10 mouse cellular contexts compared by ENCODE assay signal in genomic region chr4:62479593-62479936, GRCm38 (mm10). TPM values are rescaled to one million over a fixed set of nuclear protein-coding genes. Genes with fewer than 3 reads are reported as not detected.
DNase-seq lines count a peak whose midpoint lies in the region; ATAC-seq and TF ChIP-seq lines count a peak whose summit lies in the region.
"Not testable (repeated sequence)": the region's sequence is repeated elsewhere in the genome, so short reads cannot be mapped to it uniquely, and the experiment has no call there.
"Had no signal": no experiment of that assay in that cellular context is flagged by ENCODE, and none has a peak within 500 bp of the region (broad histone marks: within the 10 kb centered on the region; RNA-seq: fewer than 3 reads in every experiment).

No protein-coding gene starts in this region.

- intact Hi-C loops in gastrocnemius, adult 2 months (cut with DNase I), result not testable (repeated sequence)

- peak; percentile 34; the same call in 1 of the 2 replicates for TF ChIP-seq CTCF in gastrocnemius, adult 2 months (IDR thresholded peaks at IDR 0.05)
- TF ChIP-seq CTCF in kidney, postnatal 0 days (IDR thresholded peaks at IDR 0.05; ENCODE audit: low read depth), result peak; percentile 76
- TF ChIP-seq CTCF in liver, embryonic 14.5 days (IDR thresholded peaks at IDR 0.05; ENCODE audit: low read depth), result peak; percentile 72
- peak; percentile 65; the same call in 1 of the 2 replicates for TF ChIP-seq CTCF in small intestine, adult 2 months (IDR thresholded peaks at IDR 0.05; ENCODE audit: extremely low read depth, insufficient read length, insufficient replicate concordance, low read depth, low read length)

- not testable (repeated sequence) for H3K36me3 ChIP-seq in embryonic facial prominence, embryonic 13.5 days; hindbrain, embryonic 13.5 days; kidney, postnatal 0 days (ENCODE audit: insufficient read depth, low read length); liver, embryonic 14.5 days (replicated peaks; ENCODE audit: control insufficient read depth, insufficient read depth, low read depth); midbrain, embryonic 12.5 days; small intestine, adult 2 months (ENCODE audit: control insufficient read depth, insufficient read depth, low read length)

- H3K27me3 ChIP-seq in embryonic facial prominence, embryonic 13.5 days, result peaks cover 32% of the 10 kb centered on the region
- H3K27me3 ChIP-seq in hindbrain, embryonic 13.5 days, result peaks cover 58% of the 10 kb centered on the region
- not testable (repeated sequence) for H3K27me3 ChIP-seq in kidney, postnatal 0 days (ENCODE audit: insufficient read depth, low read length); small intestine, adult 2 months (ENCODE audit: control insufficient read depth, insufficient read depth, low read length)
- H3K27me3 ChIP-seq in liver, embryonic 14.5 days (ENCODE audit: control insufficient read depth, insufficient read depth, low read length), result peaks cover 26% of the 10 kb centered on the region
- H3K27me3 ChIP-seq in midbrain, embryonic 12.5 days, result peaks cover 40% of the 10 kb centered on the region

- ATAC-seq in embryonic facial prominence, embryonic 13.5 days (ENCODE audit: insufficient number of reproducible peaks, insufficient read depth, low FRiP score, low TSS enrichment, low read depth); hindbrain, embryonic 13.5 days (ENCODE audit: low FRiP score); kidney, postnatal 0 days (replicated peaks; ENCODE audit: low FRiP score, low read depth); midbrain, embryonic 12.5 days (ENCODE audit: low FRiP score, low read depth): not testable (repeated sequence)
- ATAC-seq in liver, embryonic 14.5 days (ENCODE audit: insufficient read depth), result peak; percentile 34; the same call in 1 of the 2 replicates

- H3K4me1 ChIP-seq in embryonic facial prominence, embryonic 13.5 days, result peaks cover 15% of the 10 kb centered on the region
- peaks cover 10% of the 10 kb centered on the region for H3K4me1 ChIP-seq in hindbrain, embryonic 13.5 days (replicated peaks)
- not testable (repeated sequence) for H3K4me1 ChIP-seq in kidney, postnatal 0 days (replicated peaks; ENCODE audit: insufficient read depth, low read length); liver, embryonic 14.5 days (replicated peaks; ENCODE audit: control insufficient read depth in 2 of 2, insufficient read depth in 2 of 2, low read length in 1 of 2); midbrain, embryonic 12.5 days
- H3K4me1 ChIP-seq in small intestine, adult 2 months (ENCODE audit: control insufficient read depth, insufficient read depth, insufficient read length, low read length), result peaks cover 12% of the 10 kb centered on the region; the same call in 1 of the 2 replicates

- not testable (repeated sequence) for TF ChIP-seq POLR2A in small intestine, adult 2 months (IDR thresholded peaks at IDR 0.05; ENCODE audit: low read depth, low read length)

- H3K4me2 ChIP-seq in embryonic facial prominence, embryonic 13.5 days, result peak overlapping the region; percentile 86
- H3K4me2 ChIP-seq in hindbrain, embryonic 13.5 days, result peak overlapping the region; percentile 73
- H3K4me2 ChIP-seq in kidney, postnatal 0 days (ENCODE audit: low read length), result peak overlapping the region; percentile 78
- H3K4me2 ChIP-seq in liver, embryonic 14.5 days (ENCODE audit: low read depth), result peak overlapping the region; percentile 80
- peak overlapping the region; percentile 73 for H3K4me2 ChIP-seq in midbrain, embryonic 12.5 days (replicated peaks)

- WGBS in embryonic facial prominence, embryonic 13.5 days, result 12% methylated on average over 11 of the region's 11 CpGs
- 15% methylated on average over 11 of the region's 11 CpGs for WGBS in hindbrain, embryonic 13.5 days
- WGBS in kidney, postnatal 0 days, result 13% methylated on average over 11 of the region's 11 CpGs
- 11% methylated on average over 11 of the region's 11 CpGs for WGBS in liver, embryonic 14.5 days (ENCODE audit: insufficient replicate concordance)
- WGBS in midbrain, embryonic 12.5 days, result 12% methylated on average over 11 of the region's 11 CpGs
- WGBS in small intestine, adult 2 months, result 7% methylated on average over 11 of the region's 11 CpGs

- not testable (repeated sequence) for H3K9me3 ChIP-seq in embryonic facial prominence, embryonic 13.5 days; hindbrain, embryonic 13.5 days; kidney, postnatal 0 days (replicated peaks; ENCODE audit: low read length); liver, embryonic 14.5 days (ENCODE audit: control insufficient read depth, low read length); midbrain, embryonic 12.5 days

- not testable (repeated sequence) for TF ChIP-seq EP300 in liver, embryonic 14.5 days (IDR thresholded peaks at IDR 0.05; ENCODE audit: low read depth)

- peak overlapping the region; percentile 49 for H3K4me3 ChIP-seq in embryonic facial prominence, embryonic 13.5 days
- H3K4me3 ChIP-seq in gastrocnemius, adult 2 months, result peak overlapping the region; percentile 72
- H3K4me3 ChIP-seq in hindbrain, embryonic 13.5 days, result peak overlapping the region; percentile 44
- H3K4me3 ChIP-seq in kidney, postnatal 0 days (replicated peaks; ENCODE audit: low read depth, low read length), result peak overlapping the region; percentile 57
- peak overlapping the region; percentile 7 to 57 for H3K4me3 ChIP-seq in liver, embryonic 14.5 days (ENCODE audit: insufficient read depth in 1 of 2, low read depth in 2 of 2, low read length in 2 of 2)
- peak overlapping the region; percentile 43 for H3K4me3 ChIP-seq in midbrain, embryonic 12.5 days
- peak overlapping the region; percentile 70 for H3K4me3 ChIP-seq in small intestine, adult 2 months (ENCODE audit: low read depth, low read length)

- H3K27ac ChIP-seq in embryonic facial prominence, embryonic 13.5 days; gastrocnemius, adult 2 months; hindbrain, embryonic 13.5 days; liver, embryonic 14.5 days; midbrain, embryonic 12.5 days (replicated peaks); small intestine, adult 2 months (ENCODE audit: insufficient read depth, low read depth, low read length): not testable (repeated sequence)
- H3K27ac ChIP-seq in kidney, postnatal 0 days, result peak overlapping the region; percentile 73

- not testable (repeated sequence) for DNase-seq in gastrocnemius, adult 2 months; kidney, postnatal 0 days (ENCODE audit: low spot score); liver, embryonic 14.5 days (ENCODE audit: low read depth in 3 of 3, low spot score in 3 of 3)

- H3K9ac ChIP-seq in embryonic facial prominence, embryonic 13.5 days; hindbrain, embryonic 13.5 days; kidney, postnatal 0 days (ENCODE audit: low read depth, low read length); liver, embryonic 14.5 days (replicated peaks); midbrain, embryonic 12.5 days (replicated peaks): not testable (repeated sequence)

RNA-seq across cellular contexts. Expression of gene Bspry, which starts 0.3 kb away (rescaled TPM):
- 5.4 and 5.5 TPM in 2 replicates for polyA plus RNA-seq in embryonic facial prominence, embryonic 13.5 days (2015; fragmentation: Nextera tagmentation; extraction: Ambion mirVana)
- not detected for total RNA-seq in gastrocnemius, adult 2 months (2021)
- polyA plus RNA-seq in hindbrain, embryonic 13.5 days (2015; fragmentation: Nextera tagmentation; extraction: Ambion mirVana), result 0.43 and 0.95 TPM in 2 replicates
- 38.2 and 38.9 TPM in 2 replicates for polyA plus RNA-seq in kidney, postnatal 0 days (2015; fragmentation: Nextera tagmentation; extraction: Ambion mirVana)
- polyA plus RNA-seq in liver, embryonic 14.5 days (2012; rRNA removed), result 0.19 and 0.25 TPM in 2 replicates
- 0.17 and 0.23 TPM in 2 replicates for polyA plus RNA-seq in liver, embryonic 14.5 days (2014; fragmentation: Nextera tagmentation; extraction: Ambion mirVana)
- polyA plus RNA-seq in midbrain, embryonic 12.5 days (2016; fragmentation: Nextera tagmentation; extraction: Ambion mirVana), result 0.82 and 0.88 TPM in 2 replicates
- polyA plus RNA-seq in small intestine, adult 2 months (2012; rRNA removed), result 38.3 and 104 TPM in 2 replicates
- total RNA-seq: heart, postnatal 25 days had no signal

RNA-seq across cellular contexts. Expression of gene Wdr31, which starts 8.9 kb away (rescaled TPM):
- 7.6 and 8.0 TPM in 2 replicates for polyA plus RNA-seq in embryonic facial prominence, embryonic 13.5 days (2015; fragmentation: Nextera tagmentation; extraction: Ambion mirVana)
- under 1 TPM; 0.26 to 0.28 TPM for total RNA-seq in gastrocnemius, adult 2 months (2021)
- polyA plus RNA-seq in hindbrain, embryonic 13.5 days (2015; fragmentation: Nextera tagmentation; extraction: Ambion mirVana), result 8.8 and 9.0 TPM in 2 replicates
- 10.1 and 10.6 TPM in 2 replicates for polyA plus RNA-seq in kidney, postnatal 0 days (2015; fragmentation: Nextera tagmentation; extraction: Ambion mirVana)
- 0.58 and 0.83 TPM in 2 replicates for polyA plus RNA-seq in liver, embryonic 14.5 days (2012; rRNA removed)
- polyA plus RNA-seq in liver, embryonic 14.5 days (2014; fragmentation: Nextera tagmentation; extraction: Ambion mirVana), result 1.6 and 1.7 TPM in 2 replicates
- polyA plus RNA-seq in midbrain, embryonic 12.5 days (2016; fragmentation: Nextera tagmentation; extraction: Ambion mirVana), result 8.8 and 9.4 TPM in 2 replicates
- 0.43 and 0.62 TPM in 2 replicates for polyA plus RNA-seq in small intestine, adult 2 months (2012; rRNA removed)

RNA-seq across cellular contexts. Expression of gene Hdhd3, which starts 23.7 kb away (rescaled TPM):
- 11.2 and 11.7 TPM in 2 replicates for polyA plus RNA-seq in embryonic facial prominence, embryonic 13.5 days (2015; fragmentation: Nextera tagmentation; extraction: Ambion mirVana)
- 1 to 10 TPM; 1.3 to 1.6 TPM for total RNA-seq in gastrocnemius, adult 2 months (2021)
- polyA plus RNA-seq in hindbrain, embryonic 13.5 days (2015; fragmentation: Nextera tagmentation; extraction: Ambion mirVana), result 13.3 and 15.5 TPM in 2 replicates
- polyA plus RNA-seq in kidney, postnatal 0 days (2015; fragmentation: Nextera tagmentation; extraction: Ambion mirVana), result 16.0 and 17.7 TPM in 2 replicates
- polyA plus RNA-seq in liver, embryonic 14.5 days (2012; rRNA removed), result 3.6 and 4.2 TPM in 2 replicates
- polyA plus RNA-seq in liver, embryonic 14.5 days (2014; fragmentation: Nextera tagmentation; extraction: Ambion mirVana), result 6.4 and 9.1 TPM in 2 replicates
- polyA plus RNA-seq in midbrain, embryonic 12.5 days (2016; fragmentation: Nextera tagmentation; extraction: Ambion mirVana), result 12.0 and 12.8 TPM in 2 replicates
- 63.6 and 68.4 TPM in 2 replicates for polyA plus RNA-seq in small intestine, adult 2 months (2012; rRNA removed)

RNA-seq across cellular contexts. Expression of gene Alad, which starts 40.2 kb away (rescaled TPM):
- polyA plus RNA-seq in embryonic facial prominence, embryonic 13.5 days (2015; fragmentation: Nextera tagmentation; extraction: Ambion mirVana), result 67.5 and 69.8 TPM in 2 replicates
- total RNA-seq in gastrocnemius, adult 2 months (2021), result 10 to 100 TPM; 21.7 to 32.8 TPM
- polyA plus RNA-seq in hindbrain, embryonic 13.5 days (2015; fragmentation: Nextera tagmentation; extraction: Ambion mirVana), result 64.2 and 66.1 TPM in 2 replicates
- polyA plus RNA-seq in kidney, postnatal 0 days (2015; fragmentation: Nextera tagmentation; extraction: Ambion mirVana), result 109 and 119 TPM in 2 replicates
- polyA plus RNA-seq in liver, embryonic 14.5 days (2012; rRNA removed), result 296 and 338 TPM in 2 replicates
- polyA plus RNA-seq in liver, embryonic 14.5 days (2014; fragmentation: Nextera tagmentation; extraction: Ambion mirVana), result 629 and 675 TPM in 2 replicates
- polyA plus RNA-seq in midbrain, embryonic 12.5 days (2016; fragmentation: Nextera tagmentation; extraction: Ambion mirVana), result 67.3 and 68.4 TPM in 2 replicates
- polyA plus RNA-seq in small intestine, adult 2 months (2012; rRNA removed), result 110 and 142 TPM in 2 replicates

RNA-seq across cellular contexts. Expression of gene Rnf183, which starts 44.5 kb away (rescaled TPM):
- polyA plus RNA-seq in embryonic facial prominence, embryonic 13.5 days (2015; fragmentation: Nextera tagmentation; extraction: Ambion mirVana), result not detected in 2 replicates
- not detected for total RNA-seq in gastrocnemius, adult 2 months (2021)
- polyA plus RNA-seq in hindbrain, embryonic 13.5 days (2015; fragmentation: Nextera tagmentation; extraction: Ambion mirVana), result not detected in 2 replicates
- 2.4 and 2.6 TPM in 2 replicates for polyA plus RNA-seq in kidney, postnatal 0 days (2015; fragmentation: Nextera tagmentation; extraction: Ambion mirVana)
- polyA plus RNA-seq in liver, embryonic 14.5 days (2012; rRNA removed), result 0.15 TPM in 1 of 2 replicates, not detected in the other
- polyA plus RNA-seq in liver, embryonic 14.5 days (2014; fragmentation: Nextera tagmentation; extraction: Ambion mirVana), result not detected in 2 replicates
- polyA plus RNA-seq in midbrain, embryonic 12.5 days (2016; fragmentation: Nextera tagmentation; extraction: Ambion mirVana), result 0.13 and 0.41 TPM in 2 replicates
- 2.3 and 6.1 TPM in 2 replicates for polyA plus RNA-seq in small intestine, adult 2 months (2012; rRNA removed)
- total RNA-seq: G1E; gastrocnemius, postnatal 10 days; heart, postnatal 25 days had no signal
- polyA plus RNA-seq: G1E had no signal
